Mouse (Mus musculus): ENCODE measurements around the gene Cysrt1.

Gene Cysrt1

GRCm38 (mm10) chr2:25234551-25235220 is 7.6 kb downstream of the Cysrt1 start:
- in situ Hi-C loops (cut with MseI, MboI) = no loop called here

- in situ Hi-C loops (cut with MseI, MboI) = no loop called here
Observed at GRCm38 (mm10) chr2:25234050-25234449, 8.2 kb downstream of the Cysrt1 start, which contains the start of gene Slc34a3. Slc34a3 (minus strand) TSS chr2:25234364.

- in situ Hi-C loops (cut with MseI, MboI) = no loop called here
Observed at GRCm38 (mm10) chr2:25233421-25233820, 8.8 kb downstream of the Cysrt1 start.

GRCm38 (mm10) chr2:25231038-25231437 is 11.2 kb downstream of the Cysrt1 start:
- in situ Hi-C loops (cut with MseI, MboI) = no loop called here

GRCm38 (mm10) chr2:25230581-25230980 is 11.7 kb downstream of the Cysrt1 start:
- in situ Hi-C loops (cut with MseI, MboI) = no loop called here

- in situ Hi-C loops (cut with MseI, MboI) = no loop called here
Observed at GRCm38 (mm10) chr2:25229582-25229981, 12.7 kb downstream of the Cysrt1 start.

GRCm38 (mm10) chr2:25228995-25229530 is 13.2 kb downstream of the Cysrt1 start:
- in situ Hi-C loops (cut with MseI, MboI) = no loop called here

- in situ Hi-C loops (cut with MseI, MboI) = no loop called here
Observed at GRCm38 (mm10) chr2:25228431-25228889, 13.8 kb downstream of the Cysrt1 start.

- in situ Hi-C loops (cut with MseI, MboI) = no loop called here
Observed at GRCm38 (mm10) chr2:25227406-25227805, 14.8 kb downstream of the Cysrt1 start.

- in situ Hi-C loops (cut with MseI, MboI) = no loop called here
Observed at GRCm38 (mm10) chr2:25226864-25227263, 15.4 kb downstream of the Cysrt1 start.

- in situ Hi-C loops (cut with MseI, MboI) = no loop called here
Observed at GRCm38 (mm10) chr2:25225811-25226379, 16.4 kb downstream of the Cysrt1 start.

GRCm38 (mm10) chr2:25224766-25225752 is 17.2 kb downstream of the Cysrt1 start:
- in situ Hi-C loops (cut with MseI, MboI) = no loop called here

GRCm38 (mm10) chr2:25224492-25224765 is 17.8 kb downstream of the Cysrt1 start, which contains the start of gene Tubb4b:
Tubb4b (minus strand) TSS chr2:25224702.
- in situ Hi-C loops (cut with MseI, MboI) = no loop called here

GRCm38 (mm10) chr2:25223681-25224491 is 18.4 kb downstream of the Cysrt1 start:
- in situ Hi-C loops (cut with MseI, MboI) = no loop called here

GRCm38 (mm10) chr2:25221331-25221772 is 20.9 kb downstream of the Cysrt1 start:
- in situ Hi-C loops (cut with MseI, MboI) = no loop called here

GRCm38 (mm10) chr2:25218445-25218844 is 23.8 kb downstream of the Cysrt1 start, which contains the start of gene Fam166a:
Fam166a (plus strand) TSS chr2:25218745.
- in situ Hi-C loops (cut with MseI, MboI) = no loop called here

GRCm38 (mm10) chr2:25217666-25218065 is 24.6 kb downstream of the Cysrt1 start:
- in situ Hi-C loops (cut with MseI, MboI) = no loop called here

- in situ Hi-C loops (cut with MseI, MboI) = no loop called here
Observed at GRCm38 (mm10) chr2:25214444-25214843, 27.8 kb downstream of the Cysrt1 start, which contains the start of gene Stpg3. Stpg3 (minus strand) TSS chr2:25214637.

- in situ Hi-C loops (cut with MseI, MboI) = no loop called here
Observed at GRCm38 (mm10) chr2:25213266-25213865, 28.9 kb downstream of the Cysrt1 start.

GRCm38 (mm10) chr2:25211121-25211670 is 31.1 kb downstream of the Cysrt1 start, which contains the start of gene Nelfb:
Nelfb (minus strand) TSS chr2:25211489.
- in situ Hi-C loops (cut with MseI, MboI) = no loop called here
